Mouse (Mus musculus): Measurements from ENCODE around the gene Iqschfp.

- TF ChIP-seq CTCF (IDR thresholded peaks at IDR 0.05; ENCODE audit: borderline replicate concordance, insufficient read depth, low read depth, low read length) (no peak), POLR2A (IDR thresholded peaks at IDR 0.05; ENCODE audit: borderline replicate concordance, insufficient read depth, low read length) (no peak)
Observed at GRCm38 (mm10) chr3:68372925-68373324, 480.9 kb downstream of the Iqschfp start.
